Mouse (Mus musculus) liver, embryonic 11.5 days (tissue): ENCODE data around the gene Pitpnc1. TPM values are rescaled to one million over a fixed set of nuclear protein-coding genes. Genes with fewer than 3 reads are reported as not detected.

Source experiments
- ATAC-seq: fragments of 200-750 bp; cut with Nextera tagmentation; replicated peaks from 2 replicates; pipeline ENCODE4 v1.8.0; 2017; ENCODE audit warnings: moderate number of reproducible peaks, mild to moderate bottlenecking, moderate TSS enrichment, moderate library complexity; ENCODE audit not compliant: low FRiP score
- DNase-seq: peaks from one replicate; pipeline ENCODE4 v3.0.0-alpha.2; 2017; ENCODE audit warnings: low spot score
- H3K27ac ChIP-seq: fragments of 300-500 bp; sonication (generic); 2 replicates; pipeline ENCODE4 v1.5.1; 2014; ENCODE audit warnings: mild to moderate bottlenecking, low read depth, low read length, control low read depth
- H3K27me3 ChIP-seq: fragments of 300-500 bp; sonication (generic); replicated peaks from 2 replicates; pipeline ENCODE4 v1.6.1; 2014; ENCODE audit warnings: low read length, mixed read lengths; ENCODE audit not compliant: control insufficient read depth, insufficient read depth
- H3K36me3 ChIP-seq: fragments of 300-500 bp; sonication (generic); 2 replicates; pipeline ENCODE4 v1.6.1; 2014; ENCODE audit warnings: mild to moderate bottlenecking, low read length, moderate library complexity, mixed read lengths; ENCODE audit not compliant: control insufficient read depth, insufficient read depth
- H3K4me1 ChIP-seq: fragments of 300-500 bp; sonication (generic); replicated peaks from 2 replicates; pipeline ENCODE4 v1.6.1; 2014; ENCODE audit warnings: low read length, mixed read lengths; ENCODE audit not compliant: control insufficient read depth, insufficient read depth
- H3K4me2 ChIP-seq: fragments of 300-500 bp; sonication (generic); 2 replicates; pipeline ENCODE4 v1.6.1; 2014; ENCODE audit warnings: mild to moderate bottlenecking, control low read depth, moderate library complexity
- H3K4me3 ChIP-seq: fragments of 300-500 bp; sonication (generic); 2 replicates; pipeline ENCODE4 v1.5.1; 2014; ENCODE audit warnings: low read depth, low read length, control low read depth
- H3K9ac ChIP-seq: fragments of 300-500 bp; sonication (generic); 2 replicates; pipeline ENCODE4 v1.6.1; 2014; ENCODE audit warnings: low read depth, low read length, control low read depth
- H3K9me3 ChIP-seq: fragments of 300-500 bp; sonication (generic); 2 replicates; pipeline ENCODE4 v1.6.1; 2016; ENCODE audit warnings: low read length, inconsistent platforms, mixed read lengths; ENCODE audit not compliant: control insufficient read depth
- WGBS: fragments of 180-500 bp; shearing (Covaris S2); extraction: QIAGEN DNeasy Blood & Tissue Kit; methylation state at CpG from one replicate; pipeline ENCODE4 v1.1.7; 2014; 5-methylcytosine and 5-hydroxymethylcytosine counted together
- polyA plus RNA-seq: library from polyadenylated mRNA; unstranded; fragments of >200 nt; fragmentation: Nextera tagmentation; extraction: Ambion mirVana; gene quantifications from 2 replicates; pipeline ENCODE4 v1.2.1, GENCODE M21; 2014

Gene Pitpnc1
- polyA plus RNA-seq, 1 experiment from 2014 or later = 19.2 TPM

DNA sequence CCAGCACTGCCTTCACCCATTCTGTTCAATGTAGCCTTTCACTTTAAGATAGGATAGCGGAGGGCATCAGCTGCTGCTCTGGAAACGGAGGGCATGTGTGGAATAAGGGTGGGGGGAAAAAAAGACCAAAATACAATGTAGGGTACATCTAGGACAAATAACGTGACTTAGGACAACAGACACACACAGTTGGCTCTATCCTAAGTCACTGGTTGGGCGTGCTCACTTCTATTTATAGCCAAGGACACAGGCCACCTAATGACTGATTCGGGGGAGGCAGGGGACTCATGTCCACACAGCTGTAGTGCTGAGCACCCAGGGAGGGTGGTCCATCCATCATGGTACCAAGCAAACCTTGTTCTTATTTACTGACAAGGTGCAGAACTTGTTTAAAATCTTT, 245.2 kb downstream of the Pitpnc1 start:
- no peak for ATAC-seq

DNA sequence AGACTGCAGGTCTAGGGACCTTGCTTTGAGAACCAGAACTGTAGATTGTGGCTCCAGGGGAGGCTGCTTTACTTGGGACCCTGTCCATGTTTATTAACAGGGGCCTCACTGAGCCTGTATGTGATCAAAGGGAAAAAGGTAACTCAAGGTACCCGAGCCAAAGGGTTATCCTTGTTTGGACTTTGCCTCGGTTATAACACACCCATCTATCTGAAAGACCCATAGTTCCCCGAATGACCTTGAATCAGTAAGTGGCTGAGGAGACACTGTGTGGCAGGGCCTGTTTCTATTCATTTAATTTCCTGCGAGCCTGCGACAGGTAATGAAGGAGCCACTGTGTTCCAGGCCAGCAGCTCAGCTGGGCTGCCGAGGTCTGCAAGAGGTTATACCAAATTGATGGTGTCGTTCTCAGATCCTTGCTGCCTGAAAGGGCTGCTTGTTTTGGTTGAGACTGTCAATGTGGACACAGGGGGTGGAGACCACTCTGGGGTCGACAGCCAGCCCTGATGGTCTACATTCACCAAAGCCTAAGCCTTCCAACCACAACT, 246.8 kb downstream of the Pitpnc1 start:
- Histone ChIP-seq H3K4me3 (no peak overlapping the region), H3K9ac (no peak overlapping the region), H3K27ac (no peak overlapping the region), H3K4me1 (no peaks in the 10 kb centered on the region), H3K27me3 (no peaks in the 10 kb centered on the region), H3K4me2 (no peak overlapping the region), H3K36me3 (no peaks in the 10 kb centered on the region), H3K9me3 (no peaks in the 10 kb centered on the region)
- no peak for DNase-seq
- ATAC-seq = no peak
- WGBS = 69% methylated on average over 8 of the region's 8 CpGs

More for the DNA sequence above, 245.2 kb downstream of the Pitpnc1 start:
- Histone ChIP-seq H3K4me1 (no peaks in the 10 kb centered on the region), H3K36me3 (no peaks in the 10 kb centered on the region), H3K4me3 (no peak overlapping the region), H3K27me3 (no peaks in the 10 kb centered on the region), H3K27ac (no peak overlapping the region), H3K9me3 (no peaks in the 10 kb centered on the region), H3K4me2 (no peak overlapping the region), H3K9ac (no peak overlapping the region)
- 72% methylated on average over 5 of the region's 5 CpGs for WGBS
- no peak for DNase-seq

- 67% methylated on average over 1 of the region's 1 CpGs for WGBS
- Histone ChIP-seq H3K9me3 (no peaks in the 10 kb centered on the region), H3K4me3 (no peak overlapping the region), H3K9ac (no peak overlapping the region), H3K27ac (no peak overlapping the region), H3K27me3 (no peaks in the 10 kb centered on the region), H3K36me3 (no peaks in the 10 kb centered on the region), H3K4me1 (no peaks in the 10 kb centered on the region), H3K4me2 (no peak overlapping the region)
- DNase-seq (no peak), ATAC-seq (no peak)
Measured at GRCm38 (mm10) chr11:107223169-107223561, 247.3 kb downstream of the Pitpnc1 start.

DNA sequence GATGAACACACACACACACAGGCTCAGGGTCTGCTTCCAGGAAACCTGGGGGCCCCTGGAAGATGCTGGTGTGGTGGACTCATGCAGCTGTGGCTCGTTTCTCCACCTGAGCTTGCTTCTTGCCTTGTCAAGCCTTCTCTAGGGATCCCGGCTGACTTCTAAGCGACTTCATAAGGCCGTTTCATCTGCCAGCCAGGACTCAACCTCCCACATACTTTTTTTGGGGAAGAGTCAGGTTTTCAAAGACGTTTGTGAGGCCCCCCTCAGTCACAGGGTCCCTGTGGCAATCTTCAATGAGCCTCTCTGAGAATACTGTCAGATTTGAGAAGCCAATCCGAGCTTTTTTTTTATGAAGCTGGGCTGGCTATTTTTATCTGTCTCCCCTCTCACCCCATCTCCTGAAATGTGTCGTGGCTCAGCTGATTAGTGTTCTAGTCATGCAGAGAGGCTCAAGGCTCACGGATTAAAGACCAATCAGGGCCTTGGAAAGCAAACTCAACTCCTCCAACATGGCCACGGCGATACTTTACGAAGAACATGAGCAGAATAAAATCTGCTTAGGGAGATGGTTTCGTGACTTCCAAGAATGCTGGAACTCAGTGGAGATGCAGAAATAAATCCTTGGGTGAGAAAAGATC, 247.8 kb downstream of the Pitpnc1 start:
- 71% methylated on average over 12 of the region's 12 CpGs for WGBS
- no peaks in the 10 kb centered on the region for H3K27me3 ChIP-seq
- no peak for DNase-seq
- no peak overlapping the region for H3K4me2 ChIP-seq
- H3K9me3 ChIP-seq = no peaks in the 10 kb centered on the region
- no peak overlapping the region for H3K27ac ChIP-seq
- H3K4me3 ChIP-seq = no peak overlapping the region
- no peaks in the 10 kb centered on the region for H3K4me1 ChIP-seq
- ATAC-seq = no peak
- no peak overlapping the region for H3K9ac ChIP-seq
- no peaks in the 10 kb centered on the region for H3K36me3 ChIP-seq

- no peak for DNase-seq
- no peaks in the 10 kb centered on the region for H3K9me3 ChIP-seq
- no peak overlapping the region for H3K27ac ChIP-seq
Measured at GRCm38 (mm10) chr11:107215111-107215510, 255.4 kb downstream of the Pitpnc1 start.

DNA sequence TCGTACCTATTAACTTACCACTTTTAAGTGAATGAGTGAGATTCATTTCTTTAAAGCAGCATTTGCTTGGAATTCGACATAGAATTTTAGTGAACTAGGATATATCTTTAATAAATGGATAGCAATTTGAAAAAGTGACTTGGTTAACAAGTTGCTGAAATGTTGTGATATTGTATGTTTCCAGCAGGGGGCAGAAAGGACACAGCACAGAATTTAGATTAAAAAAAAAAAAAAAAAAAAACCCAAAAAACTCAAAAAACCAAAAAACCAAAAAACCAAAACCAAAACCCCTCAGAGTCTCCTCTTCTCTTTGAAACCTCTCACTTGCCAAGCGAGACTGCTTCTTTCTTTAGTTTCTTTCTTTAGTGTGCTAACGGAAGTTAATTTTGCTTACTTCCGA, 256.8 kb downstream of the Pitpnc1 start:
- no peak overlapping the region for H3K4me2 ChIP-seq
- WGBS = 73% methylated on average over 5 of the region's 5 CpGs
- no peak overlapping the region for H3K27ac ChIP-seq
- H3K9ac ChIP-seq = no peak overlapping the region
- no peaks in the 10 kb centered on the region for H3K9me3 ChIP-seq
- no peaks in the 10 kb centered on the region for H3K4me1 ChIP-seq
- no peaks in the 10 kb centered on the region for H3K36me3 ChIP-seq
- DNase-seq (no peak), ATAC-seq (no peak)
- H3K4me3 ChIP-seq = no peak overlapping the region
- no peaks in the 10 kb centered on the region for H3K27me3 ChIP-seq

More at GRCm38 (mm10) chr11:107215111-107215510, 255.4 kb downstream of the Pitpnc1 start:
- Histone ChIP-seq H3K27me3 (no peaks in the 10 kb centered on the region), H3K4me3 (no peak overlapping the region), H3K4me2 (no peak overlapping the region), H3K36me3 (no peaks in the 10 kb centered on the region), H3K9ac (no peak overlapping the region), H3K4me1 (no peaks in the 10 kb centered on the region)
- no peak for ATAC-seq
- 87% methylated on average over 9 of the region's 9 CpGs for WGBS

DNA sequence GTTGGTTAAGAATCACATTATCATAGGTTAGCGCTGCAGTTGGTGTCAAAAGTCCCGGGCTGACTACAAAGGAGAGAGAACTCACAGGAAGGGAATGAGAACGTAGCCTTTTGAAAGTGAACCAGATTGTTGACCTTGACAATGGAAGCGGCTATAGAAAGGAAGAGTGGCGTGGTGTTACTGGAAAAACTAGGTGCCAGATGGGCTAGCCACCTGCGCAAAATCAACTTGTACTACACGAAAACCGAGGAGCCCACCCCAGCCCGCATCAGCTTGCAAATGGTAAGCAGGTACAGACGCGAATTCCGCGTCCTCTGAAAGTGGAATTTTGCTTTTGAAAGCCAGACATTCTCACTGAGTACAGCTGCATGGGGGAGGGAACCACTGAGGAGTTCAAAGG, 260.7 kb downstream of the Pitpnc1 start:
- Histone ChIP-seq H3K4me2 (no peak overlapping the region), H3K4me1 (no peaks in the 10 kb centered on the region), H3K27me3 (no peaks in the 10 kb centered on the region), H3K4me3 (no peak overlapping the region), H3K27ac (no peak overlapping the region), H3K9me3 (no peaks in the 10 kb centered on the region), H3K36me3 (no peaks in the 10 kb centered on the region), H3K9ac (no peak overlapping the region)
- WGBS = 87% methylated on average over 13 of the region's 13 CpGs
- ATAC-seq = no peak
- DNase-seq = no peak

- Histone ChIP-seq H3K27me3 (no peaks in the 10 kb centered on the region), H3K9me3 (0 out of 2 replicates have a peak, but pooled peaks cover 3% of the 10 kb centered on the region), H3K4me1 (no peaks in the 10 kb centered on the region), H3K4me2 (no peak overlapping the region), H3K27ac (no peak overlapping the region), H3K36me3 (no peaks in the 10 kb centered on the region), H3K4me3 (no peak overlapping the region), H3K9ac (no peak overlapping the region)
- ATAC-seq (no peak), DNase-seq (no peak)
- WGBS = 81% methylated on average over 11 of the region's 11 CpGs
Measured at GRCm38 (mm10) chr11:107201773-107202172, 268.7 kb downstream of the Pitpnc1 start.

DNA sequence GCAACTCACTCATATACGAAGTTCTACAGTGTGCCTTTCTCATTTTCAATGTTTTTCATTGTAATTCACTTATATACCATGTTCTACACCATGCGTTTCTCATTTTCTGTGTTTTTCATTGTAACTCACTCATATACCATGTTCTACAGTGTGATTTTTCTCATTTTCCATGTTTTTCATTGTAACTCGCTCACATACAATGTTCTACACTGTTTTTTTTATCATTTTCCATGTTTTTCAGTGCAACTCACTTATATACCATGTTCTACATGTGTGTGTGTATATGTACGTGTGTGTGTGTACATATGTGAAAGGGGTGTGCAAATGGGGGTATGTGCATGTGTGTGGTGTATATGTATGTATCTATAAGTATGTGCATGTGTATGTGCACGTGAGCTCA, 271.2 kb downstream of the Pitpnc1 start:
- Histone ChIP-seq H3K27me3 (no peaks in the 10 kb centered on the region), H3K9me3 (0 out of 2 replicates have a peak, but pooled peaks cover 3% of the 10 kb centered on the region), H3K4me2 (no peak overlapping the region), H3K36me3 (no peaks in the 10 kb centered on the region), H3K4me1 (no peaks in the 10 kb centered on the region), H3K27ac (no peak overlapping the region), H3K4me3 (no peak overlapping the region), H3K9ac (no peak overlapping the region)
- 77% methylated on average over 5 of the region's 5 CpGs for WGBS
- ATAC-seq (no peak), DNase-seq (no peak)
